Mouse (Mus musculus): ENCODE data around the gene Hs3st2.
"Not testable (repeated sequence)": the region's sequence is repeated elsewhere in the genome, so short reads cannot be mapped to it uniquely, and the experiment has no call there.

Gene Hs3st2

DNA sequence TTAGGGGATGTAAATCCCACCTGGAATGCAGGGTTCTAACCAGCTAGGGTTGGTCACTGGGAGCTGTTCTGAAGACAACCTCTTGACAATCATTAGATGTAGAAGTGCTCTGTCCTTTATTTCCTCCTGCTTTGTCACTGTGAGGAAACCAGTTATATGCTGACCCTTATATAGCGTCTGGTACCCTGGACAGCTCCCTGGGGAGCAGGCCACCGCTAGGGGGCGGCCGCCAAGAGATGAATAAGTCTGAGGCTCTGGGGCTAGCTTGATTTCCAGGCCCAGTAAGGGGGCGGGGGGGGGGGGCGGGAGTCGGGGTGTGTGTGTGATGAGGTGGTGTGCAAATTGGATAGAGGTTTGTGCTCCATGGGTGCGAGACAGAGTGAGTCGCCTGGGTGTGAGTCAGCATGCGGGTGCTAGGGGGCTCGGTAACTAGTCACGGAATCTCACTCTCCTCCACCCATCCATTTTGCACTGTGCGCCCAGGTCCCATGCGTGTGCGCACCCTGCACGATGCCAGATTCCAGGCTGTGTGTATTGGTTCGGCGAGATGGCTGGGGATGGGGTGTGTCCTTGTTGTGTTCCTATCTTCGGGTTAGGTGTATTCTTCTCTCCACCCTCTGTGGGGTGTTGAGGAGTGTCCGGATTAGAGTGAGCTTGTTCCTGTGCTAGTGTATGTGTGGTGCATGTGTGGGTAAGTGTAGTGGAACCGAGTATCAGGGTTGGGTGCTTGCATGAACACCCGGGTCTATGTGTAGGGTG lies at the start of gene Hs3st2:
Hs3st2 (plus strand) TSS at position 635 of the 759 bp plus-strand sequence.
- peak; percentile 16 for DNase-seq (ENCODE audit: low spot score)

DNA sequence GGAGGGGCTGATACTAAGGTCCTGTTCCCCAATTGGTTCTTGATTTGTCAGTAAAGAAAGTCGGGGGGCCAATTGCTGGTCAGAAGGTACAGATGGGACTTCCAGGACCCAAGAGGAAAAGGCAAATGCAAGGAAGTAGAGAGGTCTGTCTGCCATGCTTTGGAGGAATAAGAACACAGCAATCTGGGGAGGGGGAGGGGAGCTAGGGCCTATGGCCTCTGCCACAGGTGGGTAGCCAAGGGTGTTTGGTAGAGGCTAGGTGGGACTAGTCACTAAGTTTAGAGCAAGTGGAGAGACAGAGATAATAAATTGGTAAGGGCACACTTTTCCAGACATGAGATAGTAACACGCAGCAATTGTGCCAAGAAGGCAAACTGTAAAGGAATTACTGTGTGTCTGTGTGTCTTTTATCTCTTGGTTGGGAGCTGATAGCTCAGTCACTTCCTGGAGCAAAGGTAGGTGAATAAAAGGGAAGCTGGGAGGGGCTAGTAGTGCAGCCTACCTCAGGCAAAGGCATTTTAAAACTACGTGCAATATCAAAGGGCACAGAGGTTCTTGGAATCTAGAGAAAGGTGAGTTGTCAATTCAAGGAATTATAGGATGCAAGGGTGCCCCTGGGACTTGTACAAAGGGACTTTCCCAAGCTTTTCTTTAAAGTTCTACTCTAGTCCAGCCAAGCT lies 43.2 kb upstream of the Hs3st2 start:
- peak; percentile 41 for DNase-seq (ENCODE audit: low spot score)

- no peak for DNase-seq (ENCODE audit: low spot score)
Observed at GRCm38 (mm10) chr7:121351688-121352087, 40.0 kb upstream of the Hs3st2 start.

DNA sequence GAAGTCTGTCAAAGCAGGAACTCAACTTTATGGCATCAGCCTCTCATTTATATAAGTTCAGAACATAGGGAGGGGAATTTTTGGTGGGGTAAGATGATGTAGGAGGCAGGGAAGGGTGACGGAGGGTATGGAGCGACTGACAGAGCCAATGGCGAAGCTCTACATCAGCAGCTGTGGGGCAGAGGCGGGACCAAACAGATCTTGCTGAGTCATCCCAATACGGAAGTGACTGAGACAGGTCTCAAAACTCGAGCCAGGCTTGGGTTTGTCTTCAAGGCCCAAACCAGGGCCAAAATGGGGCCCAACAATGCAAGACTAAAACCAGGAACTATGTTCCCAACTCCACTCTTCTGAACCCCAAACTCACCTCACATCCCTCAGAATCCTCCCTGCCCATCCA lies 30.2 kb upstream of the Hs3st2 start:
- not testable (repeated sequence) for DNase-seq (ENCODE audit: low spot score)

- DNase-seq (ENCODE audit: low spot score), result no peak
Observed at GRCm38 (mm10) chr7:121365584-121365983, 26.1 kb upstream of the Hs3st2 start.

DNA sequence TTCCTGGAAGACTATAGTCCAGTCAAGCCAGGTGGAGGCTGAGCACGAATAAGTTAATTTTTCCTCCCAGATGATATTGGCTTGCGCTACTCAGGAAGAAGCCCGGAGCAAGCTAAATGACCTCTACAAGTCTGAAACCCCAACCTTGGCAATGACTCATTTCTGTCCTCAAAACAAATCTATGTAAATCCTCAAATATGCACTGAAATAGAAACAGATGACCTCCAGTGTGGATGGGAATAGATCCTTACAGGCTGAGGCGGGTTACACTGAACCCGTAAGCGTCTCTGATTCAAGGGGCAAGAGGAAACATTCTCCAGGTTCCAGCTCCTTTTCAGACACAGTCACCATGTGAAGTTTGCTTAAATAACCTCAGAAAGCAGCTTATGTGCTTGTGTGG lies 24.5 kb upstream of the Hs3st2 start:
- no peak for DNase-seq (ENCODE audit: low spot score)

DNA sequence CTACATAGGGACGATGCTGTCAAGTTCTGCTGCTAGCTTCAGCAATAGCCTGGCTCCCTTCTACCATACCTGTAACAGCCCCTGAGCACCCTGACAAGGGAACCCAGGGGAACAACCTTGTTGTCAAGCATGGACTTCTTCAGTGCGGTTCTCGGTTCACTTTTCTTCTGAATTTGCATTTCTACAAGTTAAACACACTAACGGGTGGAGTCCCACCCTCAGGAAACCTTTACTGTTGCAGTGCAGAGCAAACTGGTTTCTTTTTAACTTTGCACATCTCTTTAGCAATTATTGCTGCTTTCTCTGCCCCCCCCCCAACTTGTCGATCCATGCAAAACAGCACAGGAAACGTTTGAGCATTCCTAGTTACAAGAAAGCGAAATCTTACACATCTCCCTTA lies 19.7 kb upstream of the Hs3st2 start:
- DNase-seq (ENCODE audit: low spot score), result no peak

DNA sequence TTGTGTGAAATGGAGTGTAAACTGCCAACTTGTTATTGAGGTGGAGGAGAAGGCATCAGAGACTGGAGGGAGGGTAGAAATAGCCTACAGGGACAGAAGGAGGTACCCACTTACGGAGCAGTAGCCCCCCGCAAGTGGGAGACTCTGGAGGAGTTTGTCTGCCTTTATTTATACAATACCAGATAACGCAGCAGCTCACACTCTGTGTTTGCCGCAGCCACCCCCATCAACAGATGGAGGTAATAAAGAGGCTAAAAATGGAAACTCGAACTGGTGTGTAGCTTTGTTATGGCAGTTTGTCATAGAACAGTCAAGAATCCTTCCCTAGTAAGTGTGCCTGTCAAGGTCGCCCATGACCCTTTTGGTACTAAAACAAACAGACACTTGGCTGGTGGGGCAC lies 16.2 kb upstream of the Hs3st2 start:
- DNase-seq (ENCODE audit: low spot score), result no peak

- DNase-seq (ENCODE audit: low spot score), result no peak
Observed at GRCm38 (mm10) chr7:121378942-121379341, 12.7 kb upstream of the Hs3st2 start.

GRCm38 (mm10) chr7:121391984-121392739 lies 503 bp downstream of the Hs3st2 start:
- DNase-seq (ENCODE audit: low spot score), result no peak

GRCm38 (mm10) chr7:121392740-121392993 lies 1.0 kb downstream of the Hs3st2 start:
- no peak for DNase-seq (ENCODE audit: low spot score)

DNA sequence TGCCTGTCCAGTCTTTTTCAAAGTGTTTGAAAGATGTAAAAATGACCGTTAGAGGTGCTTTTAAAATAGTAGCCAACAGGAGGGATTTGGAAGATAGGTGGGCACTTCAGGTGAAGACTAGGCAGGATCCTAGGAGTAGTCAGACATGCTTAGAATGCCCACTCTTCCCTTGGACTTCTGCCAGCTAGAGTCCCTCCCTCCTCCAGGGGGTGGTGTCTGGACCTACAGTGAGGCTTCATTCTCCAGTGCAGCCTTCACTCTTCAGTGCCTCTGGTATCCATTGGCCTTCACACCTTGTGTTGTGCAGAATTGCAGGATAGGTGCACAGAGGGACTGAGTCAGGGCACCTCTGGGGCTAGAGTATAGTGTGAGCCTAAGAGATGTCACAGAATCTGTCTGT lies 2.2 kb downstream of the Hs3st2 start:
- DNase-seq (ENCODE audit: low spot score), result no peak

GRCm38 (mm10) chr7:121394875-121395274 lies 3.2 kb downstream of the Hs3st2 start:
- DNase-seq (ENCODE audit: low spot score), result no peak

DNA sequence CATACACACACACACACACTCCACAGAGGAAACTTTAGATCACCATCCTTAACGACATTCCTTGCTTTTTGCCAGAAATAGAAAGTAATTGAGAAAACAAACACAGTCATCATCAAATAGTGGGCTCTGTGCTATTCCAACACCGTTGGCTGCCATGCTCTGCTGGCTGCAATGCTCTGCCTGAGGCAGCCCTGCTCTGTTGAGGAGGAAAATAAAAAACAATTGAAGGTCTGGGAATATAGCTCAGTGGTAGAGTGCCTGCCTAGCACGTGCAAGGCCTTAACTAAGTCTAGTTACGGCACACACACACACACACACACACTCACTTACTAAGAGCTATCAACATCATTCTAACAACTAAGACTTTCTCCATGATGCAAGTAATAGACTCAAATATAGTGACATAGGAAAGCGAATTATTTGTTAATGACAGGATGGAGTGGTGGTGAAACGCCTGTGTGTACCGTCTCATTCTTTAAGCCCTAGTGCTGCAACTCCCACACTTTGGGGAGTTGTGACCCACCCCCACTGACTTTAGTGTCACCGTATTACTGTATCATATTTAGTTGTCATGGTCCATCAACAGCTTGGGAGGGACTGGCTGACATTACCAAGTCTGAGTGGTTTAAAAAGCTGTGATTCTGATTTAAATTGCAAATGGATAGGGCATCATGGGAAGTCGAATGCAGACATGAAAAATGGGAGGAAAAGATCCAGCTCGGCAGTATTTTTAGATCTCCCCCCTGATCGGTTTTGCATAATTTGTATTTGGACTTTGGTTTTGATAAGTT lies 19.3 kb downstream of the Hs3st2 start:
- DNase-seq (ENCODE audit: low spot score), result no peak

DNA sequence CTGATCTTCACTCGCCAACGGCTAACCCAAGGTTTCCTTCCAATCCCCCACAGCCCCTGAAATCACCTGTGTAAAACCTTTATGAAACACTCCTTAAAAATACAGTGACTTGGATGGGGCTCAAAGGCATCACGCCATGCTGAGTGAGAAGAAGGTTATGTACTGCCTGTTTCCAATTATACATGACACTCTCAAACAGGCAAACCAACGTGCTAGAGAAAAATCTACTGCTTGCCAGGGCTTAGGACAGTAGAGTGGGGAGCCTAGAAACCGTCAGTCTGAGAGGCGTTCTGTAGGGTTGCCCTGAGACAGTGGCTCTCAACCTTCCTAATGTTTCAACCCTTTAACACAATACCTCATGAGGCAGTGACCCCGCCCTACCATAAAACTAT lies 19.8 kb downstream of the Hs3st2 start:
- no peak for DNase-seq (ENCODE audit: low spot score)

DNA sequence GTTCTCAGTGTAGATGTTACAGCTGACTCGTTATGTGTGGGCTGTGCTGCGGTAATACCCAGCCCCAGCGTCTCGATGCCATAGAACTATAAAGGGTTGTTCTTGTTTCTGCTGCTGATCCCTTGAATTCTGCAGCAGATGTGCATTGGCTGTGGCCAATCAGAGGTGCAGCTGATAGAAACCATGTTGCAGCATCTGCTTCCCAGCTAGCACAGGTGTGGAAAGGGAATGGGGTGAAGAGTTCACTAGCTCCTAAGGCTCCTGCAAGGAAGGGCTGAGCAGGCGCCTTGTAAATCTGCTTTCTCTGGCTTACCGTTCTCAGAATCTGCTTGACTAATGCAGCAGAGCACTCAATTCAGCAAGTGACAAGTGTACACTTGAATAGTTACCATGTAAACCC lies 45.2 kb downstream of the Hs3st2 start:
- no peak for DNase-seq (ENCODE audit: low spot score)

GRCm38 (mm10) chr7:121441186-121441585 lies 49.5 kb downstream of the Hs3st2 start:
- no peak for DNase-seq (ENCODE audit: low spot score)

GRCm38 (mm10) chr7:121444336-121444735 lies 52.7 kb downstream of the Hs3st2 start:
- DNase-seq (ENCODE audit: low spot score), result no peak

DNA sequence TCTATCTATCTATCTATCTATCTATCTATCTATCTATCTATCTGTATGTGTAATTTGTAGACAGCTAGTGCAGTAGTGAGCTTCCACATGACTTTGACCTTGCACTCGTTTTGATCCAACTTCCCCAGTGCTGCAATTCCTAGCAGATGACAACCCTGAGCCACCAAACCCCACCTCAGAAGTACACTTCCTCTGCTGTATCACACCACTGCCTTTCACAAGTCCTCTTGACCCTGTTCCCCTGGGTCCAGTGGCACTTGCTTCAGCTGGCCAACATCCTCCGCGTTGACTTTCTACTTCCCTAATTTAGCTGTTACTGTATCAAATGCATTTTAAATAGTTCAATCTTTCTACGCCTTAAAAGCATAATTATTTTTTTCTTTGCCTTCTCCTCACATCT lies 54.6 kb downstream of the Hs3st2 start:
- no peak for DNase-seq (ENCODE audit: low spot score)

DNA sequence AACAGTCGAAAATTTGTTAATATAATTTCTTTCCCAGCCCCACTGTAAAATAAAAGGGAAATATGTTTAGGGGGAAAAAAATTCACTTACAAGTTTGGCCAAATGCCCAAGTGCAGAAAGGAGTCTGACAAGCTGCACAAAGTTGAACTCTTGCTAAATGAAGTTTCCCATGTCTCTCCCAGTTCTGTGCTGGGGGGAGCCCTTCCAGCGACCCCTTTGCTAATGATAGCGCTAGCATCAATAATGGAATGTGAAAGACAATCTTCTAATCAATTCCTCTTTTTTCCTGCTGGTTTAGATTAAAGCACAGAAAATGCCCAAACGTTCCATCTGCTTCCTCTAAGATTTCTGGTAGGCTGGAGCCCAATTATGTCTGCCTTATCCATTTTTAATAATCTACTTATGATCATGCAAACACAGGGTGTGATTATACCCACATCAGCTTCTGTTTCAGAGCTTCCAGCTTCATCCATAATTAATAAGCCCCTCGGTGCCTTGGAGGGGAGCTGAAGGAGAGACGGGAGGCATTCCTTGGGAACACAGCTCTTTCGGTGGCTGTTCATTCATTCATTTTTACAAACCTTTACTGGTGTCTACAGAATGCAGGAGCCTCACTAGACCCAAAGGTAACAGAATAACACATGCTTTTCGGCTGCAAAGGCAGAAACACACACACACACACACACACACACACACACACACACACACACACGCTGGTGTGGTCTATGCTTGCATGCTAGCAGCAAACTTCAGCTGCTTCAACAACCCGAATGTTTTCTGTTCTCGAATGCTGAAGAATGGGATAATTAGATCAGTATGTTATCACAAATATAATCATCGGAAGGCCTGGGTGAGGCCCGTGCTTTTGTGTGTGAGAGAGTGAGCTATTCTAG lies 59.5 kb downstream of the Hs3st2 start:
- DNase-seq (ENCODE audit: low spot score), result no peak

- DNase-seq (ENCODE audit: low spot score), result no peak
Observed at GRCm38 (mm10) chr7:121456716-121457115, 65.1 kb downstream of the Hs3st2 start.
